Mouse (Mus musculus): ENCODE measurements around the gene Myod1.

Myod1 gene

DNA sequence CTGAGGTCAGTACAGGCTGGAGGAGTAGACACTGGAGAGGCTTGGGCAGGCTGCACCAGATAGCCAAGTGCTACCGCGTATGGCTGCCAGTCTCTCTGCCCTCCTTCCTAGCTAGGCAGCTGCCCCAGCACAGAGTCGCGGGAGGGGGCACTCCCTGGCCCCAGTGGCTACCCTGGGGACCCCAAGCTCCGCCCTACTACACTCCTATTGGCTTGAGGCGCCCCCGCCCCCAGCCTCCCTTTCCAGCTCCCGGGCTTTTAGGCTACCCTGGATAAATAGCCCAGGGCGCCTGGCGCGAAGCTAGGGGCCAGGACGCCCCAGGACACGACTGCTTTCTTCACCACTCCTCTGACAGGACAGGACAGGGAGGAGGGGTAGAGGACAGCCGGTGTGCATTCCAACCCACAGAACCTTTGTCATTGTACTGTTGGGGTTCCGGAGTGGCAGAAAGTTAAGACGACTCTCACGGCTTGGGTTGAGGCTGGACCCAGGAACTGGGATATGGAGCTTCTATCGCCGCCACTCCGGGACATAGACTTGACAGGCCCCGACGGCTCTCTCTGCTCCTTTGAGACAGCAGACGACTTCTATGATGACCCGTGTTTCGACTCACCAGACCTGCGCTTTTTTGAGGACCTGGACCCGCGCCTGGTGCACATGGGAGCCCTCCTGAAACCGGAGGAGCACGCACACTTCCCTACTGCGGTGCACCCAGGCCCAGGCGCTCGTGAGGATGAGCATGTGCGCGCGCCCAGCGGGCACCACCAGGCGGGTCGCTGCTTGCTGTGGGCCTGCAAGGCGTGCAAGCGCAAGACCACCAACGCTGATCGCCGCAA is at the start of gene Myod1:
Myod1 (plus strand) TSS at position 303 of the 836 bp plus-strand sequence.
- no peak for DNase-seq (ENCODE audit: extremely low read depth, low read depth, low spot score)

DNA sequence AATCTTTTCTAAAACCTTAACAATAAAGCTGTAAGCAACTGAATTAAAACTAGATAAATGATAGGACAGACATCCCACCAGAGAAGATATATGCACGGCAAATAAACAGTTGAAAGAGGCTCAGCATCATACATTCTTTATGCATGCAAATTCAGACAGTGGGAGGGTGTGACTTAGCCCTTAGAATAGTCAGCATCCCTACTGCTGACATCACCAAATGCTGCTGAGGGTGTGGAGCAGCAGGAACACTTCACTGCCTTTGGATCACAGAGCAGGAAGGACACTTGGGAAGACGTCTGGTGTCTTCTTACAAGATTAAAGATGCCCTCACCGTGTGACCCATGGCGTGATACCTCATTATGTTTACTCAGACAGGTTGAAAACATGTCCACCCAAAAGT is 48.4 kb upstream of the Myod1 start:
- no peak for DNase-seq (ENCODE audit: extremely low read depth, low read depth, low spot score)

DNA sequence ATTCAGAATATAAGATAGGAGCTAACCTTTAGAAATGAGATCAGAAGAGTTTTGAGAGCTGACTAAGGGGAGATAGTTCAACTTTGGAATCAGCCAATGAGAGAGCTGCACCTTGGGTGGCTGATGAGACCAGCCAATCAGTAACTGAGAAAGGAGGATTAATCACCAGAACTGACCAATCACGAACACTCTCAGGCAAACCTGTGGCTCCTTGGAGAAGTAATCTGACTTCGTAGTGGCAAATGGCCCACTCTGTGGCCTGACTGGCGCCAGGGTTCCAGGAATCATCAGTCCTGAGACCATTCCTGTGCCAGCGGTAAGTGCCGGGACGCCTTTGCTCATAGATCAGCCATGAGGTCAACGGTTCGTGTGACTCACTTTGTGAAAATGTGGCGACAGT is 38.9 kb upstream of the Myod1 start:
- DNase-seq (ENCODE audit: extremely low read depth, low read depth, low spot score): no peak

GRCm38 (mm10) chr7:46339818-46340217 is 36.5 kb upstream of the Myod1 start:
- DNase-seq (ENCODE audit: extremely low read depth, low read depth, low spot score): no peak

GRCm38 (mm10) chr7:46340295-46340694 is 36.0 kb upstream of the Myod1 start:
- DNase-seq (ENCODE audit: extremely low read depth, low read depth, low spot score): no peak

DNA sequence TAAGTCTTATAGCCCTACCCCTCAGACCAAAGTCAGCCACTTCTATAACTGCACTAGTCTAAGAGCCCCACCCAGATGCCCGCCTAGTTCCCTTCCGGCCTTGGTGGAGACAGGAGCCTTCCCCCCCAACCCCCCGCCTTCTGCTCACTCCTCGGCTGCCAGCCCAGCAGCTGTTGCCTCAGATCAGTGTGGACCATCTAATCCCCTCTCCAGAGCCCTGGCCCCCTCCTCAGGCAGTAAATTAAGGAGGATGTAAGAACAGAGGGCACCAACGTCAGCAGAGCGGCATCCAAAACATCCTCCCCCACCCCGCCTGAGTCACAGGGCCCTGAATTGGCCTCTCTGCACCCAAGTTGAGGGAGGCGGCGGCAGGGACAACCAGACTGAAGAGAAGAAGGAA is 34.8 kb upstream of the Myod1 start:
- no peak for DNase-seq (ENCODE audit: extremely low read depth, low read depth, low spot score)

DNA sequence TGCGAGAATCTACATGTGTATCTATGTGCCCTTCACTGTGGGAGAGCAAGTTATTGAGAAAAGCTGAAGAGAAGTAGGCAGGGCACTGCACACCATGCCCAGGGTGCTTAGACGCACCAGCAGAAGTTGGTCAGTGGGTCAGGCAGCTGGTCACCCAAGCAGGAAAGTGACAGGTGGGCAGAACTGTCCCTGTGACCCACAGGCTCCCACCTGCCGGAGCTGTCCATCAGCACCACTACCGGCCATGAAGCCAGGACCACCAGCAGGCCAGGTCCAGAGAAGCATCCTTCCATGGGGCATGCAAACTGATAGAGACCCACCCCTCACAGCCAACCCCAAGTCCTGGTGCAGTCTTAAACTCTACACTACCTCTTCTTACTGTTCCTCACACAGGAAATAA is 28.6 kb upstream of the Myod1 start:
- DNase-seq (ENCODE audit: extremely low read depth, low read depth, low spot score): no peak

DNA sequence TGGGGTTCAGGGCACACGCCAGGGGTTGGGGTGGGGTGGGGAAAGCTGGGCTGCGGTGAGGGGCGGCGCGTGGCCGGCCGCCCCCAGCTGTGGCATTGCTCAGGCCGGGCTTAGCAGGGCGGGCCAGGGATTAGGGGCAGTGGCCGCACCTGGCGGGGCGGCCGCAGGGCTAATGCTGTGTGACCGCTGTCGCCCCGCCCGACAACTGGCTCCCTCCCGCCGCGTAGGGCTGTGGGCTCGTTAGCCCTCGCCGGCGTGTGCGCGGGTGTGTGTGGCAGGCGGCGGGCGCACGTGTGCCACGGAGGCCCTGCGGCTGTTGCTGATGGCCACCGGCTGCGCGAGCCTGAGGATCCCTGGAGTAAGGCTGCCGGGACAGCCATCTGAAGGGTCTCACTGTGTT is 27.5 kb upstream of the Myod1 start:
- DNase-seq (ENCODE audit: extremely low read depth, low read depth, low spot score): no peak

GRCm38 (mm10) chr7:46350119-46350702 is 26.1 kb upstream of the Myod1 start:
- no peak for DNase-seq (ENCODE audit: extremely low read depth, low read depth, low spot score)

DNA sequence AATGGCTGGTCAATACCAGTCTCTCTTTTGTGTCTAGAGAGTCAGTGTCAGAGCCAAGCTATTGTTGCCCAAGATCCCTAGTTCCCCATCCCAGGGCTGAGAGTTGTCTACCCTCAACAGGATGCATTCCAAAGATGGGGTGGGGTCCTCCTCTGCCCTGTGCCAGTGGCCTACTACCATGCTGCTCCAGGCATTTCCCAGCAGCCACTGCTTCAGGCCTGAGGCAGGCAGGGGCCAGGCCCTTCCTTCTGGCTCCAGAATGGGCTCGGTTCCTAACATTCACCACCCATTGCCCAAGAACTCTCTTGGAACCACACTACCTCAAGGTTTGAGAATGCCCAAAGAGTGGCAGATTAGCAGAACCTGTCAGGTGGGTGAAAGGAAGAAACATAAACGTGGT is 23.5 kb upstream of the Myod1 start:
- DNase-seq (ENCODE audit: extremely low read depth, low read depth, low spot score): no peak

DNA sequence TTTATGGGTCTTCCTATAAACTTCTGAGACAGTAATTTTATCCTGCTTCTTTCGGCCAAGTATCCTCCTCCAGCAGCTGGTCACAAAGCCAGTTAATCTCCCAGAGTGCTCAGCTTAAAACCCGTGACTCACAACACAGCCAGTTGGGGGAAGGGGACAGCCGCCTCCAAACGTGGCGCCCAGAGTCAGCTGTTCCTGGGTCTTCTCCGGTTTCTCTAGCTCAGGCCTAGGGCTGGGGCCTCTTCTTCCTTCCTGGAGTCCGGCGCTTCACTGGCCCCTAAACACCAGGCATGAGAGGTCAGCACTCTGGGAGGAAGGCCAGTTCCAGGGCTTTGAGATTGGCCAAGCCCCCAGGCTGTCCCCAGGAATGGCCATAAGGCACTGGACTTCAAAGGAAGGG is 23.1 kb upstream of the Myod1 start:
- no peak for DNase-seq (ENCODE audit: extremely low read depth, low read depth, low spot score)

DNA sequence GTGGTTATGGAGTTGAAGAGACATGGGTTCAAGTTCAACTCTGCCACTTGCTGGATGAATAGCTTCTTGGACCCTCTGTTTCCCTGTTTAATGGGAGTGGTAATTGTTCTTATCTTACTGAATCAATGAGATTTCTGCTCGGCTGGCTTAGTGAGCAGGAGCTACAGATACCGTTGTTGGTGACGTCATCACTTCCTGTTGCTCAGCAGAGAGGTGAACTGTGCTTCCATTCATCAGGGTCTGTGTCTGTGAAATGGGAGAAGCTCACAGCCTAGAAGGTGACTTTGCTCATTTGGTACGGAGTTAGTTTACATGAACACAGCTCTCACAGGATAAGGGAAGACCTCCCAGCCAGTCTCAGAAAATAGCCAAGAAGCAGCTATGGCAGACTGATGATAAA is 22.4 kb upstream of the Myod1 start:
- DNase-seq (ENCODE audit: extremely low read depth, low read depth, low spot score): no peak

DNA sequence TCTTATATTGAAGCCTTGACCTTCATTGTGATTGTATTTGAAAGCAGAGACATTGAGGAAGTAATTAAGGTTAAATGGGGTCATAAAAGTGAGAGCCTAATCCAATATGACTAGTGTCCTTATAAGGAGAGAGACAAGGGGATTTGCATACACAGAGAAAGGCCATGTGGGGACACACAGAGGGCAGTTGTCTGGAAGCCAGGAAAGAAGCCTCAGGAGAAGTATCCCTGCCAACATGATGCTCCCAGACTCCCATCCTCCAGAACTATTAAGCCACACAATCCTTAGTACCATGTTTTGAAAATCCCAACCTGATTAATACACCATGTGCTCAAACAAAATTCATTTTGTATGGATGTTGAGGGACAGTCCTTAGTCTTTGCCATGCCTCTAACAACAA is 14.5 kb upstream of the Myod1 start:
- DNase-seq (ENCODE audit: extremely low read depth, low read depth, low spot score): no peak

GRCm38 (mm10) chr7:46364154-46364553 is 12.1 kb upstream of the Myod1 start:
- no peak for DNase-seq (ENCODE audit: extremely low read depth, low read depth, low spot score)

DNA sequence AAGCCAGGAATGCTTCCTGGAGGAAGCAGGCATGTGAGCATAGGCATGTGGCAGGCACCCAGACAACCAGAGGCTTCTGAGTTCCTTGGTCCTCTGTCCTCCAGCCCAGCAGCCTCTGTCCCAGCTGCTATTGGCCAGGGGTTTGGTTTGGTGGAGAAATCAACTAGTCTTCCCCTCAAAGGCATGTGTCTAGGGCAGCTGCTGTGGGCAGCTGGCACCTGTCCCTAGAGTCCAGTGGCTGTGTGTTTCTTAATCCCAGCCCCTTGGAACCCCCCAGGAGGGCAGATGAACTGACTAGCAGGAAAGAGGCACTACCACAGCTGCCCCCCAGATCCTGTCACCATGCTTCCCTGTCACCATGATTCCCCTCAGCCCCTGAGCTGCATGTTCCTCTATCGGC is 10.5 kb upstream of the Myod1 start:
- DNase-seq (ENCODE audit: extremely low read depth, low read depth, low spot score): no peak

DNA sequence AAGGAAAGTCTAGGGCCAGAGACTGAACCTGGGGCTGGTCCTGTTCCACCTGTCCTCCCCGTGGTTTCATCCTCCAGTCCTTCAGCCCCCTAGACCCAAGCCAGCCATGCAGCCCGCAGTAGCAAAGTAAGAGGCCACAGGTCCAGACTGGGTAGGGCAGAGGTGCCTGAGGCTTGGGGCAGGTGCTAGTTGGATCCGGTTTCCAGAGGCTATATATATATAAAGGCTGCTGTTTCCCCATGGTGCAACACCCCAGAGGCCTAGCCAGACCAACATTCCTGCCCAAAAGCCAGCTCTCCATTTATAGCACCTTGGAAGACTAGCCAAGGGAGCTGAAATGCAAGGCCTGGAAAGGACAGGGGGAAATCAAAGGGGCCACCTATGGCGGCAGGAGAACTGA is 5.2 kb upstream of the Myod1 start:
- DNase-seq (ENCODE audit: extremely low read depth, low read depth, low spot score): no peak

DNA sequence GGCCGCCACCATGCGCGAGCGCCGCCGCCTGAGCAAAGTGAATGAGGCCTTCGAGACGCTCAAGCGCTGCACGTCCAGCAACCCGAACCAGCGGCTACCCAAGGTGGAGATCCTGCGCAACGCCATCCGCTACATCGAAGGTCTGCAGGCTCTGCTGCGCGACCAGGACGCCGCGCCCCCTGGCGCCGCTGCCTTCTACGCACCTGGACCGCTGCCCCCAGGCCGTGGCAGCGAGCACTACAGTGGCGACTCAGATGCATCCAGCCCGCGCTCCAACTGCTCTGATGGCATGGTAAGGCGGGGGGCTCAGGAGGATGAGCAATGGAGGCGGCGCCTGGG is 703 bp downstream of the Myod1 start:
- DNase-seq (ENCODE audit: extremely low read depth, low read depth, low spot score): no peak

- DNase-seq (ENCODE audit: extremely low read depth, low read depth, low spot score): no peak
Measured at GRCm38 (mm10) chr7:46378123-46378522, 1.8 kb downstream of the Myod1 start.

- DNase-seq (ENCODE audit: extremely low read depth, low read depth, low spot score): no peak
Measured at GRCm38 (mm10) chr7:46378983-46379382, 2.7 kb downstream of the Myod1 start.

- no peak for DNase-seq (ENCODE audit: extremely low read depth, low read depth, low spot score)
Measured at GRCm38 (mm10) chr7:46380625-46381024, 4.4 kb downstream of the Myod1 start.

DNA sequence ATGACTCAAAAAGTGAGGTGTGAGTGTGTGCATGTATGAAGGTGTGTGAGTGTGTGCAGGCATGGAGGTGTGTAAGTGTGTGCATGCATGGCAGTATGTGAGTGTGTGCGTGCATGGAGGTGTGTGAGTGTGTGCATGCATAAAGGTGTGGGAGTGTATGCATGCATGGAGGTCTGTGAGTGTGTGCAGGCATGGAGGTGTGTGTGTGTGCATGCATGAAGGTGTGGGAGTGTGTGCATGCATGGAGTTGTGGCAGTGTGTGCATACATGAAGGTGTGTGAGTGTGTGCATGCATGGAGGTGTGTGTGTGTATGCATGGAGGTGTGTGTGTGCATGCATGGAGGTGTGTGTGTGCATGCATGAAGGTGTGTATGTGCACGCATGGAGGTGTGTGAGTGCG is 11.2 kb downstream of the Myod1 start:
- DNase-seq (ENCODE audit: extremely low read depth, low read depth, low spot score): no peak

DNA sequence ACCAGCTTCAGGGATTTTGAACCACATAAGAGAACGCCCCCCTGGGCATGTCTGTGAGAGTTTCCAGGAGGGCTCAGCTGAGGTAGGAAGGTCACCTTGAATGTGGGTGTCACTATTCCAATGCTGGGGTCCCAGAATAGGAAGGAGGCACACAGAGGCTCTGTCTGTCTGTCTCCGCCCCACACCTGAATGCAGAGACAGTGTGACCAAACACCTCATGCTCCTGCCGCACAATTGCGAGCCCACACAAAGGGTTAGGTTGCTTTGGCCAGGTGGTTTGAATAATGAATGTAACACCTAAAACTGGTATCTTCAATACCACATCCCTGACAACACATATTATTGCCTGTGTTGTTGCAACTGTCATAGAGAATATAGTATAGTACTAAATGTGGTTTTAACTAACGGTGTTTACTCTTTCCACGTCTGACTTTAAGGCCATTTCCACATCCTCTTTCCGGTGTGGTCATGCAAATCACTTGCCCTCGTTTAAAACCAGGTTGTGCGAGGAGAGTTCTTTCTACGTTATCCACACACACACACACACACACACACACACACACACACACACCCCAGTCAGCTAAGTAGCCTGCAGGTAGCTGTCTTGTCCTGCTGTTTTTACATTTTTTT is 13.3 kb downstream of the Myod1 start:
- no peak for DNase-seq (ENCODE audit: extremely low read depth, low read depth, low spot score)

Measured in fat pad, adult 2 months (tissue).